Mouse (Mus musculus) spleen, adult 10 weeks (tissue): Measurements from ENCODE around the gene Slc25a43. TPM values are rescaled to one million over a fixed set of nuclear protein-coding genes. Genes with fewer than 3 reads are reported as not detected.

Source experiments
- polyA plus RNA-seq: library from polyadenylated mRNA; stranded (reverse); fragments of 350-450 nt; fragmentation: Illumina TruSeq; extraction: RNeasy Lipid Tissue Mini Kit (QIAGEN cat#74804); gene quantifications from one replicate; pipeline ENCODE4 v1.2.3, GENCODE M21; 2015; ENCODE audit warnings: low replicate concordance; ENCODE audit not compliant: insufficient read depth

Slc25a43 gene
- polyA plus RNA-seq, result 1.2 TPM

GRCm38 (mm10) chrX:36743503-36744101, at the start of gene Slc25a43:
Slc25a43 (plus strand) TSS chrX:36743659.

GRCm38 (mm10) chrX:36795424-36796162, 52.1 kb downstream of the Slc25a43 start, which contains the start of gene Slc25a5:
Slc25a5 (plus strand) TSS chrX:36795651.

Other genes starting within 250 kb of the Slc25a43 start
- gene Pgrmc1, start 145.5 kb upstream of the Slc25a43 start, polyA plus RNA-seq, result 81.9 TPM
- gene Akap17b, start 98.3 kb upstream of the Slc25a43 start, polyA plus RNA-seq, result 5.3 TPM
- gene Slc25a5, start 52.0 kb downstream of the Slc25a43 start, polyA plus RNA-seq, result 374 TPM
- 72.3 TPM for gene Ube2a, start 130.2 kb downstream of the Slc25a43 start, polyA plus RNA-seq
- 53.7 TPM for gene C330007P06Rik, start 130.5 kb downstream of the Slc25a43 start, polyA plus RNA-seq
- 14.0 TPM for gene Nkrf, start 159.2 kb downstream of the Slc25a43 start, polyA plus RNA-seq
- gene Sept6, start 248.1 kb downstream of the Slc25a43 start, polyA plus RNA-seq, result 115 TPM